Mouse (Mus musculus) ES-E14 (cell line): ENCODE measurements around the gene Tuba1a. TPM values are rescaled to one million over a fixed set of nuclear protein-coding genes. Genes with fewer than 3 reads are reported as not detected.

ENCODE experiments used
- DNase-seq: peaks from one replicate; pipeline ENCODE4 v3.0.0-alpha.2; 2013; ENCODE audit warnings: low read depth, low spot score
- H3K27ac ChIP-seq: 2 replicates; pipeline ENCODE4 v1.5.1; 2012; ENCODE audit warnings: low read depth, mild to moderate bottlenecking, low read length, moderate library complexity, mixed read lengths; ENCODE audit not compliant: poor library complexity, insufficient read depth, severe bottlenecking
- H3K36me3 ChIP-seq: 2 replicates; pipeline ENCODE4 v1.6.1; 2012; ENCODE audit warnings: mild to moderate bottlenecking, low read length, moderate library complexity, mixed read lengths; ENCODE audit not compliant: control insufficient read depth, poor library complexity, insufficient read depth, severe bottlenecking
- H3K4me1 ChIP-seq, 2 experiments: fragments of 150-350 bp in 1 of 2; sonication (generic) in 1 of 2; 2 replicates each; pipeline ENCODE4 v1.6.1; 2012; ENCODE audit warnings: low read length in 2 of 2, mild to moderate bottlenecking in 1 of 2, mixed read lengths in 1 of 2; ENCODE audit not compliant: control insufficient read depth in 2 of 2, insufficient read depth in 2 of 2, poor library complexity in 1 of 2
- H3K4me3 ChIP-seq, 2 experiments: fragments of 150-350 bp in 1 of 2; sonication (generic) in 1 of 2; 2 replicates each; pipeline ENCODE4 v1.5.1; 2012; ENCODE audit warnings: low read length in 2 of 2, low read depth in 1 of 2, mild to moderate bottlenecking in 1 of 2, mixed read lengths in 1 of 2; ENCODE audit not compliant: insufficient read depth in 1 of 2, poor library complexity in 1 of 2, severe bottlenecking in 1 of 2
- H3K9ac ChIP-seq: 2 replicates; pipeline ENCODE4 v1.6.1; 2012; ENCODE audit warnings: low read depth, mild to moderate bottlenecking, low read length, mixed read lengths; ENCODE audit not compliant: poor library complexity, insufficient read depth, severe bottlenecking
- H3K9me3 ChIP-seq: fragments of 150-350 bp; sonication (generic); 2 replicates; pipeline ENCODE4 v1.6.1; 2012; ENCODE audit warnings: low read depth, mild to moderate bottlenecking, low read length; ENCODE audit not compliant: control insufficient read depth, insufficient read depth
- CHD2 ChIP-seq: IDR thresholded peaks from 2 replicates; pipeline ENCODE4 v1.6.1; 2014; ENCODE audit warnings: mild to moderate bottlenecking, low read depth, low read length, inconsistent platforms
- HCFC1 ChIP-seq: IDR thresholded peaks from 2 replicates; pipeline ENCODE4 v1.6.1; 2012; ENCODE audit warnings: low read length, inconsistent platforms, borderline replicate concordance; ENCODE audit not compliant: insufficient read depth
- MAFK ChIP-seq: IDR thresholded peaks from 2 replicates; pipeline ENCODE4 v1.6.1; 2014; ENCODE audit warnings: mild to moderate bottlenecking, low read depth, low read length, inconsistent platforms; ENCODE audit not compliant: insufficient read depth
- ZC3H11A ChIP-seq: IDR thresholded peaks from 2 replicates; pipeline ENCODE4 v1.6.1; 2012; ENCODE audit warnings: low read depth, mild to moderate bottlenecking, inconsistent platforms, low read length, borderline replicate concordance
- ZNF384 ChIP-seq: IDR thresholded peaks from 2 replicates; pipeline ENCODE4 v1.6.1; 2012; ENCODE audit warnings: low read depth, low read length, inconsistent platforms
- in situ Hi-C, 2 experiments: fragments of 600-800 bp; cut with MboI; formaldehyde crosslinking; loops; one replicate each; pipeline ENCODE4 v1.15.1; 2025; ENCODE audit warnings: low sequenced_read_pairs in 2 of 2, inconsistent platforms in 1 of 2; ENCODE audit not compliant: unreplicated experiment in 2 of 2
- total RNA-seq: library from RNA; depleted of rRNA; stranded (reverse); fragments of 300-350 nt; gene quantifications from 2 replicates; pipeline ENCODE4 v1.2.3, GENCODE M21; 2012

Tuba1a gene
- total RNA-seq, 1 experiment: 862 TPM

GRCm38 (mm10) chr15:98989701-98990430 is 36.4 kb upstream of the Tuba1a start:
- no peak for TF ChIP-seq ZC3H11A
- peak; percentile 38; the same call in 1 of the 2 replicates for TF ChIP-seq HCFC1
- H3K36me3 ChIP-seq: no peaks in the 10 kb centered on the region
- H3K27ac ChIP-seq: peak overlapping the region; percentile 92
- in situ Hi-C loops: no loop called here
- H3K9me3 ChIP-seq: no peaks in the 10 kb centered on the region
- H3K4me3 ChIP-seq: peak overlapping the region in 1 of 2 experiments; percentile 42; a peak in 2 of 4 replicates
- peak overlapping the region; percentile 67 for H3K9ac ChIP-seq
- peaks cover 20 to 26% of the 10 kb centered on the region in 2 experiments for H3K4me1 ChIP-seq
- DNase-seq: no peak

GRCm38 (mm10) chr15:98988787-98989186 is 35.3 kb upstream of the Tuba1a start:
- peak overlapping the region in 1 of 2 experiments; percentile 42; a peak in 2 of 4 replicates for H3K4me3 ChIP-seq
- H3K9ac ChIP-seq: peak overlapping the region; percentile 23; the same call in 1 of the 2 replicates
- no peak for DNase-seq
- no peak for TF ChIP-seq ZC3H11A
- no peak for TF ChIP-seq CHD2
- TF ChIP-seq HCFC1: no peak
- TF ChIP-seq ZNF384: no peak
- no peak for TF ChIP-seq MAFK
- no peaks in the 10 kb centered on the region for H3K9me3 ChIP-seq
- in situ Hi-C loops: no loop called here
- H3K36me3 ChIP-seq: no peaks in the 10 kb centered on the region
- H3K27ac ChIP-seq: peak overlapping the region; percentile 92
- peaks cover 26 to 27% of the 10 kb centered on the region in 2 experiments for H3K4me1 ChIP-seq

- peak overlapping the region; percentile 92; the same call in 1 of the 2 replicates for H3K27ac ChIP-seq
- TF ChIP-seq ZC3H11A (no peak), HCFC1 (no peak), ZNF384 (no peak), MAFK (no peak), CHD2 (no peak)
- peaks cover 29 to 33% of the 10 kb centered on the region in 2 experiments for H3K4me1 ChIP-seq
- no peaks in the 10 kb centered on the region for H3K9me3 ChIP-seq
- H3K36me3 ChIP-seq: no peaks in the 10 kb centered on the region
- no peak overlapping the region for H3K4me3 ChIP-seq
- no peak for DNase-seq
- peak overlapping the region; percentile 23 for H3K9ac ChIP-seq
- in situ Hi-C loops: no loop called here
Measured at GRCm38 (mm10) chr15:98987661-98988181, 34.2 kb upstream of the Tuba1a start.

GRCm38 (mm10) chr15:98987077-98987630 is 33.7 kb upstream of the Tuba1a start:
- in situ Hi-C loops: no loop called here
- Histone ChIP-seq H3K36me3 (no peaks in the 10 kb centered on the region), H3K27ac (peak overlapping the region; percentile 92; the same call in 1 of the 2 replicates), H3K4me3 (no peak overlapping the region), H3K9ac (no peak overlapping the region; the same call in 1 of the 2 replicates), H3K9me3 (no peaks in the 10 kb centered on the region), H3K4me1 (peaks cover 26 to 34% of the 10 kb centered on the region in 2 experiments)
- TF ChIP-seq ZNF384: no peak
- TF ChIP-seq ZC3H11A: no peak
- no peak for TF ChIP-seq HCFC1
- TF ChIP-seq MAFK: no peak
- no peak for TF ChIP-seq CHD2
- no peak for DNase-seq
